Mouse (Mus musculus): ENCODE data around the gene Cfap74.

The Cfap74 gene

GRCm38 (mm10) chr4:155497963-155498362 is 89.0 kb downstream of the Cfap74 start:
- DNase-seq (ENCODE audit: low read depth): no peak

GRCm38 (mm10) chr4:155501126-155501525 is 92.1 kb downstream of the Cfap74 start:
- DNase-seq (ENCODE audit: low read depth): no peak

- no peak for DNase-seq (ENCODE audit: low read depth)
Measured at GRCm38 (mm10) chr4:155505067-155505466, 96.1 kb downstream of the Cfap74 start.

GRCm38 (mm10) chr4:155505671-155506295 is 96.8 kb downstream of the Cfap74 start:
- no peak for DNase-seq (ENCODE audit: low read depth)

- DNase-seq (ENCODE audit: low read depth): no peak
Measured at GRCm38 (mm10) chr4:155508614-155509013, 99.6 kb downstream of the Cfap74 start.

GRCm38 (mm10) chr4:155510981-155511380 is 102.0 kb downstream of the Cfap74 start:
- no peak for DNase-seq (ENCODE audit: low read depth)

GRCm38 (mm10) chr4:155514810-155515209 is 105.8 kb downstream of the Cfap74 start:
- DNase-seq (ENCODE audit: low read depth): no peak

All from c-Kit-positive CD71-negative TER-119-negative erythroid progenitor cells, embryonic 14.5 days (primary cell).